Mouse (Mus musculus) embryonic facial prominence, embryonic 15.5 days (tissue): Measurements from ENCODE around the gene Ecm1. TPM values are rescaled to one million over a fixed set of nuclear protein-coding genes. Genes with fewer than 3 reads are reported as not detected.

Experiments used
- ATAC-seq: fragments of 200-750 bp; cut with Nextera tagmentation; 2 replicates; pipeline ENCODE4 v1.8.0; 2017; ENCODE audit warnings: low read depth, moderate TSS enrichment; ENCODE audit not compliant: insufficient number of reproducible peaks, low FRiP score, low TSS enrichment
- H3K27ac ChIP-seq: fragments of 300-500 bp; sonication (generic); replicated peaks from 2 replicates; pipeline ENCODE4 v1.5.1; 2015; ENCODE audit warnings: mild to moderate bottlenecking, inconsistent platforms
- H3K27me3 ChIP-seq: fragments of 300-500 bp; sonication (generic); 2 replicates; pipeline ENCODE4 v1.6.1; 2015; ENCODE audit warnings: inconsistent platforms
- H3K36me3 ChIP-seq: fragments of 300-500 bp; sonication (generic); 2 replicates; pipeline ENCODE4 v1.6.1; 2015; ENCODE audit warnings: mild to moderate bottlenecking, inconsistent platforms
- H3K4me1 ChIP-seq: fragments of 300-500 bp; sonication (generic); 2 replicates; pipeline ENCODE4 v1.6.1; 2015; ENCODE audit warnings: inconsistent platforms
- H3K4me2 ChIP-seq: fragments of 300-500 bp; sonication (generic); replicated peaks from 2 replicates; pipeline ENCODE4 v1.6.1; 2015; ENCODE audit warnings: mild to moderate bottlenecking, inconsistent platforms
- H3K4me3 ChIP-seq: fragments of 300-500 bp; sonication (generic); replicated peaks from 2 replicates; pipeline ENCODE4 v1.5.1; 2015; ENCODE audit warnings: mild to moderate bottlenecking, inconsistent platforms
- H3K9ac ChIP-seq: fragments of 300-500 bp; sonication (generic); 2 replicates; pipeline ENCODE4 v1.6.1; 2015; ENCODE audit warnings: inconsistent platforms
- H3K9me3 ChIP-seq: fragments of 300-500 bp; sonication (generic); replicated peaks from 2 replicates; pipeline ENCODE4 v1.6.1; 2016; ENCODE audit warnings: inconsistent platforms
- WGBS: fragments of 180-500 bp; shearing (Covaris S2); methylation state at CpG from one replicate; pipeline ENCODE4 v1.1.7; 2015; 5-methylcytosine and 5-hydroxymethylcytosine counted together
- microRNA-seq: library from miRNA; unstranded; fragments of <30 nt; microRNA quantifications from one replicate; pipeline ENCODE4, GENCODE M21; 2016; ENCODE audit warnings: borderline number of aligned reads
- polyA plus RNA-seq: library from polyadenylated mRNA; unstranded; fragments of >200 nt; fragmentation: Nextera tagmentation; extraction: Ambion mirVana; gene quantifications from 2 replicates; pipeline ENCODE4 v1.2.1, GENCODE M21; 2015

Ecm1 gene
- polyA plus RNA-seq, 1 experiment from 2014 or later, result 29.9 TPM

GRCm38 (mm10) chr3:95689171-95689915 lies 50.0 kb downstream of the Ecm1 start:
- Histone ChIP-seq H3K27me3 (no peaks in the 10 kb centered on the region), H3K36me3 (no peaks in the 10 kb centered on the region), H3K4me1 (peaks cover 55% of the 10 kb centered on the region), H3K4me3 (no peak overlapping the region), H3K9ac (no peak overlapping the region), H3K27ac (peak overlapping the region; percentile 95), H3K9me3 (no peaks in the 10 kb centered on the region), H3K4me2 (no peak overlapping the region)
- ATAC-seq, result no peak
- WGBS, result 29% methylated on average over 11 of the region's 11 CpGs

GRCm38 (mm10) chr3:95687524-95688421 lies 51.6 kb downstream of the Ecm1 start, which contains the start of gene Adamtsl4:
Gene Adamtsl4, minus strand, starts transcription at chr3:95687917.
- Histone ChIP-seq H3K4me2 (peak within 1 kb of the TSS; percentile 90), H3K27me3 (no peaks in the 10 kb centered on the region), H3K27ac (peak within 1 kb of the TSS; percentile 95), H3K36me3 (no peaks in the 10 kb centered on the region), H3K4me3 (peak within 1 kb of the TSS; percentile 48), H3K9ac (peak within 1 kb of the TSS; percentile 18; the same call in 1 of the 2 replicates), H3K4me1 (peaks cover 59% of the 10 kb centered on the region), H3K9me3 (no peaks in the 10 kb centered on the region)
- ATAC-seq, result peak; percentile 82
- WGBS, result 2% methylated on average over 49 of the region's 50 CpGs

GRCm38 (mm10) chr3:95687168-95687523 lies 52.2 kb downstream of the Ecm1 start:
- peaks cover 59% of the 10 kb centered on the region for H3K4me1 ChIP-seq
- H3K27ac ChIP-seq, result peak overlapping the region; percentile 95
- peak overlapping the region; percentile 48 for H3K4me3 ChIP-seq
- 13% methylated on average over 4 of the region's 4 CpGs for WGBS
- H3K9ac ChIP-seq, result peak overlapping the region; percentile 18; the same call in 1 of the 2 replicates
- peak; percentile 4; the same call in 1 of the 2 replicates for ATAC-seq
- peak overlapping the region; percentile 90 for H3K4me2 ChIP-seq
- no peaks in the 10 kb centered on the region for H3K27me3 ChIP-seq
- no peaks in the 10 kb centered on the region for H3K36me3 ChIP-seq
- no peaks in the 10 kb centered on the region for H3K9me3 ChIP-seq

DNA sequence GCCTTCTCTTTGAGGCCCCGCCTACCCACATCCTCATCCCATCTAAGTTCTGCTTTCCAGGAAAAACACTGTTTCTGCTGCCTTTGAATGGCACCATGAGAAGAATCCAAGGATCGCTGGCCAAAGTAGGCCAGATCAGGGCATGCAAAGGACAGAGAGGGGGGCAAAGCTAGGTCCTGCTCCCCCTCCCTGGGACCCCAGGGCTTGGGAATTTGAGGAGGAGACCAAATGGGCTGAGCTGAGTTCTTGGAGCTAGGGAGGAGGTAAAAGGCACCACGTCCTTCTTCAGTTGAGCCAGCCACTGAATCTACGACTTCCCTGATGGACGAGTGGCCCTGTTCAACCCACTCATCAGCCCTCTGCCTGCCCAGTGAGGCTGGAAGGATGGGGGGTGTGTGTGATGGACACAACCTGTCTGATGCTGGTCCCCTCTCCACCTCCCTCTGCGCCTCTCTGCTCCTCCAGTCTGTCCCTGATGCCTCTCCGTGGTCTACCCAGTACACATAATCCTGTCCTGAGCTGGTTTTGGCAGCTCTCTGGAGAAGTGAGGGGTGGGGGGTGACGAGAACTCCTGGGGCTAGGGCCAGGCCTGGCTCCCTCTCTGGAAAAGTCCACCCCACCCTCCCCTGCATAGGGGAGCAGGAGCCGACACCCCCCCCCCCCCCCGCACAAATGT lies 52.7 kb downstream of the Ecm1 start:
- H3K9me3 ChIP-seq, result no peaks in the 10 kb centered on the region
- H3K27me3 ChIP-seq, result no peaks in the 10 kb centered on the region
- H3K4me2 ChIP-seq, result peak overlapping the region; percentile 90
- ATAC-seq, result 0 out of 2 replicates have a peak, but pooled peaks have one; percentile 0
- peak overlapping the region; percentile 48 for H3K4me3 ChIP-seq
- 36% methylated on average over 10 of the region's 10 CpGs for WGBS
- peaks cover 59% of the 10 kb centered on the region for H3K4me1 ChIP-seq
- no peak overlapping the region for H3K9ac ChIP-seq
- H3K27ac ChIP-seq, result peak overlapping the region; percentile 95
- H3K36me3 ChIP-seq, result no peaks in the 10 kb centered on the region

DNA sequence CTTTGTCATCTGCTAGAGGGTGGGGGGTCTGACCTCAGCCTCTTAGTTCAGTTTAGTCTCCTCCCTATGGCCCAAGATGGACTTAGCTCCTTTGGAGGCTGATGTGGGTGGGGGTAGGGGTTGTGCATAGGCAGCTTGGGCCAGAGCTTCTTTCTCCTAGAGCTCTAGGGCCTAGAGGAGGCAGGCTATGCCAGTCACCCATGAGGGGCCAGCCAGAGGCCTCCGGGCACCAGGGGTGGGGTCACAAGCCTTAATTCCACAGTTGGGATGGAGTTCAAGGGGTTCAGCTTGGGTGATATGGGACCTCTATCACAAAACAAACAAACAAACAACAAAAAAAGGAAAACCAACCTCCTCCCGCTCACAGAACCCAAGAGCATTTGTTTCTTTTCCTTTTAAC lies 53.7 kb downstream of the Ecm1 start:
- no peak overlapping the region for H3K9ac ChIP-seq
- H3K9me3 ChIP-seq, result no peaks in the 10 kb centered on the region
- peaks cover 60% of the 10 kb centered on the region for H3K4me1 ChIP-seq
- no peak overlapping the region for H3K4me2 ChIP-seq
- H3K27me3 ChIP-seq, result no peaks in the 10 kb centered on the region
- no peak for ATAC-seq
- H3K27ac ChIP-seq, result no peak overlapping the region
- 82% methylated on average over 2 of the region's 2 CpGs for WGBS
- H3K4me3 ChIP-seq, result no peak overlapping the region
- no peaks in the 10 kb centered on the region for H3K36me3 ChIP-seq

- no peaks in the 10 kb centered on the region for H3K9me3 ChIP-seq
- H3K36me3 ChIP-seq, result no peaks in the 10 kb centered on the region
- no peak overlapping the region for H3K9ac ChIP-seq
- H3K4me3 ChIP-seq, result no peak overlapping the region
- H3K27me3 ChIP-seq, result no peaks in the 10 kb centered on the region
- 59% methylated on average over 4 of the region's 4 CpGs for WGBS
- no peak for ATAC-seq
- peaks cover 60% of the 10 kb centered on the region for H3K4me1 ChIP-seq
- no peak overlapping the region; the same call in 1 of the 2 replicates for H3K27ac ChIP-seq
- no peak overlapping the region for H3K4me2 ChIP-seq
Observed at GRCm38 (mm10) chr3:95685301-95685700, 54.1 kb downstream of the Ecm1 start.

- Histone ChIP-seq H3K36me3 (no peaks in the 10 kb centered on the region), H3K4me2 (no peak overlapping the region), H3K27me3 (no peaks in the 10 kb centered on the region), H3K27ac (no peak overlapping the region), H3K4me3 (no peak overlapping the region), H3K4me1 (peaks cover 55% of the 10 kb centered on the region), H3K9ac (no peak overlapping the region), H3K9me3 (no peaks in the 10 kb centered on the region)
- ATAC-seq, result no peak
- 58% methylated on average over 6 of the region's 8 CpGs for WGBS
Observed at GRCm38 (mm10) chr3:95684846-95685245, 54.5 kb downstream of the Ecm1 start.

Small RNA genes lying within 50 kb of the gene (microRNA-seq; reads per million reads assigned to microRNA genes)
- 0.52 reads per million for gene Mir7014

Other genes with a start within 250 kb of the Ecm1 start
- gene Ctsk, start 240.3 kb downstream of the Ecm1 start, polyA plus RNA-seq, result 122 and 138 TPM in 2 replicates
- gene Ctss, start 212.8 kb downstream of the Ecm1 start, polyA plus RNA-seq, result 22.1 and 22.2 TPM in 2 replicates
- not detected in 2 replicates for gene Hormad1, start 179.9 kb downstream of the Ecm1 start, polyA plus RNA-seq
- 26.3 and 26.9 TPM in 2 replicates for gene Golph3l, start 150.6 kb downstream of the Ecm1 start, polyA plus RNA-seq
- 74.8 and 77.9 TPM in 2 replicates for gene Ensa, start 114.6 kb downstream of the Ecm1 start, polyA plus RNA-seq
- gene Mcl1, start 80.8 kb downstream of the Ecm1 start, polyA plus RNA-seq, result 51.8 and 55.4 TPM in 2 replicates
- 3.8 and 4.2 TPM in 2 replicates for gene Adamtsl4, start 51.7 kb downstream of the Ecm1 start, polyA plus RNA-seq
- gene Tars2, start 20.6 kb upstream of the Ecm1 start, polyA plus RNA-seq, result 39.4 and 45.8 TPM in 2 replicates
- 20.8 and 22.8 TPM in 2 replicates for gene Rprd2, start 79.3 kb upstream of the Ecm1 start, polyA plus RNA-seq
- gene Prpf3, start 116.3 kb upstream of the Ecm1 start, polyA plus RNA-seq, result 47.9 and 48.5 TPM in 2 replicates
- gene Mrps21, start 131.9 kb upstream of the Ecm1 start, polyA plus RNA-seq, result 297 and 310 TPM in 2 replicates
- 7.7 and 8.2 TPM in 2 replicates for gene Ciart, start 142.7 kb upstream of the Ecm1 start, polyA plus RNA-seq
- 22.1 and 24.1 TPM in 2 replicates for gene BC028528, start 152.4 kb upstream of the Ecm1 start, polyA plus RNA-seq
- gene Aph1a, start 154.4 kb upstream of the Ecm1 start, polyA plus RNA-seq, result 30.1 and 34.6 TPM in 2 replicates
- gene Car14, start 165.1 kb upstream of the Ecm1 start, polyA plus RNA-seq, result 1.6 and 2.0 TPM in 2 replicates
- 173 and 175 TPM in 2 replicates for gene Anp32e, start 189.7 kb upstream of the Ecm1 start, polyA plus RNA-seq